Mouse (Mus musculus): ENCODE results near the gene Gm11563. TPM values are rescaled to one million over a fixed set of nuclear protein-coding genes. Genes with fewer than 3 reads are reported as not detected.
"Not testable (repeated sequence)": the region's sequence is repeated elsewhere in the genome, so short reads cannot be mapped to it uniquely, and the experiment has no call there.

Gene Gm11563
- polyA plus RNA-seq, 1 experiment from 2014 or later, result not detected

DNA sequence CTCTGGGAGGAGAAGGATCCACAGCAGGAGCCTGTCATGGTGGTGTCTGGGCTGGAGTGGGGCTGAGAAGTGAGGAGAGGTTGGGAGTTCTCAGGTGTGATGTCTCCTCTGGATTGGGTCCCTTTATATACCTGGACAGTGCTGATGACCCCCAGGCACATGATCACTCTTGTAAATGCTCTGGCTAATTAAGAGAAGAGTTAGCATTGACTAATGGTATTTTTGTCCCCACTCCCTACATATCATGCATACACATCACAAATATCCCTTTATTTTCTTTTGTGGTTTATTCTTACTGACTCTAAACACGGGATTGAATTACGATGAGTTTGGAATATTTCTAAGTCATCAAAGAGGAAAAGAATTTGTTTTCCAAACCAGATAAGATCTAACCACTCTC lies 38.4 kb downstream of the Gm11563 start, which contains the start of gene Gm11562:
Gm11562 (minus strand) TSS at position 101 of the 400 bp plus-strand sequence.
- H3K4me2 ChIP-seq (ENCODE audit: low read depth, low read length, severe bottlenecking), result no peak within 1 kb of the TSS
- H3K36me3 ChIP-seq (ENCODE audit: control insufficient read depth, insufficient read depth, low read length), result no peaks in the 10 kb centered on the region
- no peak within 1 kb of the TSS for H3K4me3 ChIP-seq (ENCODE audit: low read depth, low read length)
- no peak for DNase-seq (ENCODE audit: low spot score)
- H3K9me3 ChIP-seq (ENCODE audit: control insufficient read depth, low read length), result no peaks in the 10 kb centered on the region
- ATAC-seq (replicated peaks; ENCODE audit: low FRiP score), result no peak
- H3K27me3 ChIP-seq (ENCODE audit: control insufficient read depth, insufficient read depth, low read length), result no peaks in the 10 kb centered on the region
- WGBS, result 89% methylated on average over 2 of the region's 2 CpGs
- H3K4me1 ChIP-seq (replicated peaks; ENCODE audit: control insufficient read depth, insufficient read depth, low read length), result no peaks in the 10 kb centered on the region
- no peak within 1 kb of the TSS for H3K27ac ChIP-seq (ENCODE audit: low read depth, low read length)
- no peak within 1 kb of the TSS for H3K9ac ChIP-seq (ENCODE audit: low read length)

GRCm38 (mm10) chr11:99614796-99615363 lies 43.9 kb downstream of the Gm11563 start, which contains the start of gene Krtap2-4:
TSS of gene Krtap2-4 (minus strand) at chr11:99614846.
- Histone ChIP-seq H3K36me3 (ENCODE audit: control insufficient read depth, insufficient read depth, low read length) (no peaks in the 10 kb centered on the region), H3K9me3 (ENCODE audit: control insufficient read depth, low read length) (no peaks in the 10 kb centered on the region), H3K4me3 (ENCODE audit: low read depth, low read length) (no peak within 1 kb of the TSS), H3K4me1 (replicated peaks; ENCODE audit: control insufficient read depth, insufficient read depth, low read length) (no peaks in the 10 kb centered on the region), H3K27ac (ENCODE audit: low read depth, low read length) (no peak within 1 kb of the TSS), H3K9ac (ENCODE audit: low read length) (no peak within 1 kb of the TSS), H3K27me3 (ENCODE audit: control insufficient read depth, insufficient read depth, low read length) (no peaks in the 10 kb centered on the region), H3K4me2 (ENCODE audit: low read depth, low read length, severe bottlenecking) (no peak within 1 kb of the TSS)
- WGBS, result 72% methylated on average over 3 of the region's 3 CpGs
- DNase-seq (ENCODE audit: low spot score) (no peak), ATAC-seq (replicated peaks; ENCODE audit: low FRiP score) (no peak)

DNA sequence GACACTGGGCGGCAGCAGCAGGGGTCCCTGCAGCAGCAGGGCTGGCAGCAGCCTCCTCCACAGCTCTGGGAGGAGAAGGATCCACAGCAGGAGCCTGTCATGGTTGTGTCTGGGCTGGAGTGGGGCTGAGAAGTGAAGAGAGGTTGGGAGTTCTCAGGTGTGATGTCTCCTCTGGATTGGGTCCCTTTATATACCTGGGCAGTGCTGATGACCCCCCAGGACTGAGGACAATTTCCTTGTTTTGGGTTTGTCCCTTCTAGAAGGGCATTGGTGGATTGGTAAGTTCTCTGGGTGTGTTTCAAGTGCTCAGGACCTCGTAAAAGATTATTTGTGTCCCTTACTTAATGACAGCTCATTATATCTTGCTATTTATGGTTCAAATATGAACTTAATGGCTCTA lies 48.7 kb downstream of the Gm11563 start, which contains the start of gene Gm11937:
Gm11937 (minus strand) TSS at position 101 of the 400 bp plus-strand sequence.
- WGBS, result 78% methylated on average over 1 of the region's 2 CpGs
- H3K27me3 ChIP-seq (ENCODE audit: control insufficient read depth, insufficient read depth, low read length); H3K27ac ChIP-seq (ENCODE audit: low read depth, low read length); DNase-seq (ENCODE audit: low spot score); H3K4me3 ChIP-seq (ENCODE audit: low read depth, low read length); H3K9ac ChIP-seq (ENCODE audit: low read length); H3K4me1 ChIP-seq (replicated peaks; ENCODE audit: control insufficient read depth, insufficient read depth, low read length); H3K4me2 ChIP-seq (ENCODE audit: low read depth, low read length, severe bottlenecking); H3K36me3 ChIP-seq (ENCODE audit: control insufficient read depth, insufficient read depth, low read length); ATAC-seq (replicated peaks; ENCODE audit: low FRiP score); H3K9me3 ChIP-seq (ENCODE audit: control insufficient read depth, low read length): not testable (repeated sequence)

DNA sequence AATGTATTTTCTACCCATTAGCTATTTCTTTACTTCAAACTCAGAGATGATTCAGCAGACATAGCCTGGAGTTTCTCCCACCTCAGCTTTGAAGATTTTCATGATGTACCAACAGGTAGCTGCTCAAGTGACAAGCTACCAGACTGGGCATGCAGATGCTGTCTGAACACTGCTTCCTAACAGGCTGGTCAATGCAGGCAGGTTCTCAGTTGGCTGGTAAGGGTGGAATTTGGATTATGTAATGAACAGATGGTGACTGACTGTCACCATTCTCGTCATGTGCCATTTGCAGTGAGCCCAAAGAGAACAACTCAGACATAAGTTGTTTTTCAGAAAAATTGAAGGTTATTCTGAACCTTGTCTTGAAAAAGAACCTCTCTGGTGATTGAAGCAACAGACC lies 49.6 kb downstream of the Gm11563 start:
- Histone ChIP-seq H3K4me2 (ENCODE audit: low read depth, low read length, severe bottlenecking) (no peak overlapping the region), H3K27me3 (ENCODE audit: control insufficient read depth, insufficient read depth, low read length) (no peaks in the 10 kb centered on the region), H3K9me3 (ENCODE audit: control insufficient read depth, low read length) (no peaks in the 10 kb centered on the region), H3K4me3 (ENCODE audit: low read depth, low read length) (no peak overlapping the region), H3K4me1 (replicated peaks; ENCODE audit: control insufficient read depth, insufficient read depth, low read length) (no peaks in the 10 kb centered on the region), H3K27ac (ENCODE audit: low read depth, low read length) (no peak overlapping the region), H3K36me3 (ENCODE audit: control insufficient read depth, insufficient read depth, low read length) (no peaks in the 10 kb centered on the region), H3K9ac (ENCODE audit: low read length) (no peak overlapping the region)
- DNase-seq (ENCODE audit: low spot score), result no peak
- 78% methylated on average over 1 of the region's 1 CpGs for WGBS
- ATAC-seq (replicated peaks; ENCODE audit: low FRiP score), result no peak

Other genes starting within 250 kb of the Gm11563 start
- gene Krt12, start 236.7 kb downstream of the Gm11563 start, polyA plus RNA-seq (2014; fragmentation: Nextera tagmentation; extraction: Ambion mirVana), result 0.09 TPM in 1 of 2 replicates, not detected in the other
- 0.51 and 0.59 TPM in 2 replicates for gene Krt20, start 220.8 kb downstream of the Gm11563 start, polyA plus RNA-seq (2014; fragmentation: Nextera tagmentation; extraction: Ambion mirVana)
- not detected in 2 replicates for gene Krt23, start 165.8 kb downstream of the Gm11563 start, polyA plus RNA-seq (2014; fragmentation: Nextera tagmentation; extraction: Ambion mirVana)
- not detected in 2 replicates for gene Krt39, start 137.6 kb downstream of the Gm11563 start, polyA plus RNA-seq (2014; fragmentation: Nextera tagmentation; extraction: Ambion mirVana)
- not detected in 2 replicates for gene Krt40, start 115.8 kb downstream of the Gm11563 start, polyA plus RNA-seq (2014; fragmentation: Nextera tagmentation; extraction: Ambion mirVana)
- gene Krtap3-3, start 108.1 kb downstream of the Gm11563 start, polyA plus RNA-seq (2014; fragmentation: Nextera tagmentation; extraction: Ambion mirVana), result not detected in 2 replicates
- gene Krtap3-2, start 102.1 kb downstream of the Gm11563 start, polyA plus RNA-seq (2014; fragmentation: Nextera tagmentation; extraction: Ambion mirVana), result not detected in 2 replicates
- not detected in 2 replicates for gene Gm11939, start 99.5 kb downstream of the Gm11563 start, polyA plus RNA-seq (2014; fragmentation: Nextera tagmentation; extraction: Ambion mirVana)
- not detected in 2 replicates for gene Krtap3-1, start 92.3 kb downstream of the Gm11563 start, polyA plus RNA-seq (2014; fragmentation: Nextera tagmentation; extraction: Ambion mirVana)
- not detected in 2 replicates for gene Krtap1-5, start 77.9 kb downstream of the Gm11563 start, polyA plus RNA-seq (2014; fragmentation: Nextera tagmentation; extraction: Ambion mirVana)
- gene Krtap1-4, start 75.3 kb downstream of the Gm11563 start, polyA plus RNA-seq (2014; fragmentation: Nextera tagmentation; extraction: Ambion mirVana), result not detected in 2 replicates
- gene Krtap1-3, start 67.6 kb downstream of the Gm11563 start, polyA plus RNA-seq (2014; fragmentation: Nextera tagmentation; extraction: Ambion mirVana), result not detected in 2 replicates
- gene Krtap9-3, start 60.9 kb downstream of the Gm11563 start, polyA plus RNA-seq (2014; fragmentation: Nextera tagmentation; extraction: Ambion mirVana), result not detected in 2 replicates
- gene Gm11938, start 55.7 kb downstream of the Gm11563 start, polyA plus RNA-seq (2014; fragmentation: Nextera tagmentation; extraction: Ambion mirVana), result not detected in 2 replicates
- not detected in 2 replicates for gene Gm11937, start 48.8 kb downstream of the Gm11563 start, polyA plus RNA-seq (2014; fragmentation: Nextera tagmentation; extraction: Ambion mirVana)
- gene Krtap2-4, start 44.1 kb downstream of the Gm11563 start, polyA plus RNA-seq (2014; fragmentation: Nextera tagmentation; extraction: Ambion mirVana), result not detected in 2 replicates
- gene Gm11562, start 38.5 kb downstream of the Gm11563 start, polyA plus RNA-seq (2014; fragmentation: Nextera tagmentation; extraction: Ambion mirVana), result not detected in 2 replicates
- gene Krtap4-1, start 30.7 kb downstream of the Gm11563 start, polyA plus RNA-seq (2014; fragmentation: Nextera tagmentation; extraction: Ambion mirVana), result not detected in 2 replicates
- not detected in 2 replicates for gene Krtap4-2, start 23.9 kb downstream of the Gm11563 start, polyA plus RNA-seq (2014; fragmentation: Nextera tagmentation; extraction: Ambion mirVana)
- not detected in 2 replicates for gene Krtap4-7, start 14.9 kb downstream of the Gm11563 start, polyA plus RNA-seq (2014; fragmentation: Nextera tagmentation; extraction: Ambion mirVana)
- gene Gm11555, start 8.7 kb downstream of the Gm11563 start, polyA plus RNA-seq (2014; fragmentation: Nextera tagmentation; extraction: Ambion mirVana), result not detected in 2 replicates
- gene Krtap4-6, start 7.0 kb upstream of the Gm11563 start, polyA plus RNA-seq (2014; fragmentation: Nextera tagmentation; extraction: Ambion mirVana), result not detected in 2 replicates
- gene Gm14190, start 31.8 kb upstream of the Gm11563 start, polyA plus RNA-seq (2014; fragmentation: Nextera tagmentation; extraction: Ambion mirVana), result not detected in 2 replicates
- gene Gm14180, start 75.3 kb upstream of the Gm11563 start, polyA plus RNA-seq (2014; fragmentation: Nextera tagmentation; extraction: Ambion mirVana), result not detected in 2 replicates
- gene Gm11595, start 114.0 kb upstream of the Gm11563 start, polyA plus RNA-seq (2014; fragmentation: Nextera tagmentation; extraction: Ambion mirVana), result not detected in 2 replicates
- not detected in 2 replicates for gene Krtap4-8, start 121.7 kb upstream of the Gm11563 start, polyA plus RNA-seq (2014; fragmentation: Nextera tagmentation; extraction: Ambion mirVana)
- not detected in 2 replicates for gene Krtap4-9, start 126.2 kb upstream of the Gm11563 start, polyA plus RNA-seq (2014; fragmentation: Nextera tagmentation; extraction: Ambion mirVana)
- gene Gm11596, start 134.5 kb upstream of the Gm11563 start, polyA plus RNA-seq (2014; fragmentation: Nextera tagmentation; extraction: Ambion mirVana), result not detected in 2 replicates
- gene Gm11569, start 140.0 kb upstream of the Gm11563 start, polyA plus RNA-seq (2014; fragmentation: Nextera tagmentation; extraction: Ambion mirVana), result not detected in 2 replicates
- gene Gm11554, start 145.5 kb upstream of the Gm11563 start, polyA plus RNA-seq (2014; fragmentation: Nextera tagmentation; extraction: Ambion mirVana), result not detected in 2 replicates
- not detected in 2 replicates for gene Krtap4-13, start 150.9 kb upstream of the Gm11563 start, polyA plus RNA-seq (2014; fragmentation: Nextera tagmentation; extraction: Ambion mirVana)
- gene Gm11564, start 156.7 kb upstream of the Gm11563 start, polyA plus RNA-seq (2014; fragmentation: Nextera tagmentation; extraction: Ambion mirVana), result not detected in 2 replicates
- gene 2300003K06Rik, start 179.1 kb upstream of the Gm11563 start, polyA plus RNA-seq (2014; fragmentation: Nextera tagmentation; extraction: Ambion mirVana), result not detected in 2 replicates
- not detected in 2 replicates for gene Krtap4-16, start 192.6 kb upstream of the Gm11563 start, polyA plus RNA-seq (2014; fragmentation: Nextera tagmentation; extraction: Ambion mirVana)
- gene Gm11568, start 199.0 kb upstream of the Gm11563 start, polyA plus RNA-seq (2014; fragmentation: Nextera tagmentation; extraction: Ambion mirVana), result not detected in 2 replicates
- not detected in 2 replicates for gene Gm11559, start 205.5 kb upstream of the Gm11563 start, polyA plus RNA-seq (2014; fragmentation: Nextera tagmentation; extraction: Ambion mirVana)
- not detected in 2 replicates for gene Krtap9-1, start 214.4 kb upstream of the Gm11563 start, polyA plus RNA-seq (2014; fragmentation: Nextera tagmentation; extraction: Ambion mirVana)
- gene Gm11567, start 220.2 kb upstream of the Gm11563 start, polyA plus RNA-seq (2014; fragmentation: Nextera tagmentation; extraction: Ambion mirVana), result not detected in 2 replicates
- not detected in 2 replicates for gene Krtap31-1, start 249.0 kb upstream of the Gm11563 start, polyA plus RNA-seq (2014; fragmentation: Nextera tagmentation; extraction: Ambion mirVana)